Mouse (Mus musculus): ENCODE measurements at regions not wholly inside any gene's neighbourhood (a gene's known extent, or its start where the extent isn't known, plus 50 kb on each side); places are given as distances from the start of the nearest gene placed in this dataset.
"Not testable (repeated sequence)": the region's sequence is repeated elsewhere in the genome, so short reads cannot be mapped to it uniquely, and the experiment has no call there.

DNA sequence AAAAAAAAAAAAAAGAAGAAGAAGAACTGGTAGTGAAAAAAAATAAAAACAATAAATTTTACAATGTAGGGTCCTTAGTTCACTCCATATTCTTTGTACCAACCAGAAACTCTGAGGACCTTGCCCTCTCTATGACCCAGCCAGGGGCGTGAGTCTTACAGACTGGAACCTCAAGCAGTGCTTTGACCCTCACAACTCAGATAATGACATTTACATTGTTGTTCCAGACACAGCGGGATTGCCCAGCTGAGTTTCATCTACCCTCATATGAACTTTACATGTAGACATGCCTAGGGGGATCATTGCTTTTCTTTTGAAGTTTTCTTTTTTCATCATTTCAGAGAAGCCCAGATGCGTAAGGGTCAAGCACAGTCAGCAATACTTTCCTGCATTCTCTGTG, 1496.6 kb upstream of the 4931417E11Rik start:
- H3K9ac ChIP-seq (replicated peaks), result no peak overlapping the region
- no peak overlapping the region for H3K4me3 ChIP-seq (replicated peaks)
- H3K9me3 ChIP-seq, result no peaks in the 10 kb centered on the region
- H3K27me3 ChIP-seq, result no peaks in the 10 kb centered on the region
- WGBS, result 75% methylated on average over 3 of the region's 3 CpGs
- no peak overlapping the region for H3K4me2 ChIP-seq (replicated peaks)
- ATAC-seq, result peak; percentile 63
- H3K36me3 ChIP-seq, result no peaks in the 10 kb centered on the region
- H3K27ac ChIP-seq, result no peak overlapping the region
- H3K4me1 ChIP-seq (replicated peaks), result no peaks in the 10 kb centered on the region

DNA sequence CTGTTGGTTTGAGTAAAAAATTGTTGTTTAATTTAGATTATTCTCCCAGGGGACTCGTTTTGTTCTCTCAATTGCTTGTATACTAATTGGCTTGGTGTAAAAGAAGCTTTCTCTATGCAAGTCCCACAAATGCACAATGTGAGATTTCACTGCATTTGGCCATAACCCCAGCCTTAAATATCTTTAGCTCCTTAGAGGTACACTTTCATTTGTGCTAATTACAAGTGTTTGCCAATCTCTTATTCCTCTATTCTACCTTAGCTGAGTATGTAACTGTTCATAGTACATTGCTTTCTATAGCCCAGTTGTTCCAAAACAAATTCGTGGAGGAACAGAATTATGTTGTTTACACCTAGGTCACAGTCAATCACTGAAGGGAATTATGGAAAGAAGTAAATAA, 1459.0 kb upstream of the 4931417E11Rik start:
- H3K4me1 ChIP-seq (replicated peaks), result no peaks in the 10 kb centered on the region
- ATAC-seq, result no peak
- H3K27ac ChIP-seq, result no peak overlapping the region
- no peaks in the 10 kb centered on the region for H3K36me3 ChIP-seq
- H3K4me3 ChIP-seq (replicated peaks), result no peak overlapping the region
- H3K9ac ChIP-seq (replicated peaks), result no peak overlapping the region
- WGBS, result 62% methylated on average over 2 of the region's 2 CpGs
- H3K4me2 ChIP-seq (replicated peaks), result no peak overlapping the region
- no peaks in the 10 kb centered on the region for H3K27me3 ChIP-seq
- H3K9me3 ChIP-seq, result no peaks in the 10 kb centered on the region

DNA sequence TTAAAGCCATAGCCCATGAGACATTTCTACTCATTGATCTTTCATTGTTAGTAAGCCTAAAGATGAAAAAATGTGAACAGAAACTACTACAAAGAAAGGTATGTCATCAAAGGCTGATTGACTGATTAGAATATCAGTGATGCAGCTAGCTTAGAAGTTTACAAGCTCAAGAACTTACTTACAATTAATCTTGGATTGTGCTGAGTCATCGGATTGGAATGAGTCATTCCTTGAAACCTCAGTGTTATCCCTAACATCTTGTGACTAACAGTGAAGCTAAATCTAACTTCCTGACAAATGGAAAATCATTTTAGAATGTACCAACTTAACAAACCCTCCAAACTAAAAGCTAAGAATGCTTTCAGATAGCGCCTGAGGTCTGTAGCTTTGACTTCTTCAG, 1434.1 kb upstream of the 4931417E11Rik start:
- Histone ChIP-seq H3K27me3 (no peaks in the 10 kb centered on the region), H3K4me2 (replicated peaks) (no peak overlapping the region), H3K36me3 (no peaks in the 10 kb centered on the region), H3K4me1 (replicated peaks) (no peaks in the 10 kb centered on the region), H3K9ac (replicated peaks) (no peak overlapping the region), H3K9me3 (no peaks in the 10 kb centered on the region), H3K4me3 (replicated peaks) (no peak overlapping the region), H3K27ac (no peak overlapping the region)
- WGBS, result 94% methylated on average over 2 of the region's 2 CpGs
- ATAC-seq, result no peak

DNA sequence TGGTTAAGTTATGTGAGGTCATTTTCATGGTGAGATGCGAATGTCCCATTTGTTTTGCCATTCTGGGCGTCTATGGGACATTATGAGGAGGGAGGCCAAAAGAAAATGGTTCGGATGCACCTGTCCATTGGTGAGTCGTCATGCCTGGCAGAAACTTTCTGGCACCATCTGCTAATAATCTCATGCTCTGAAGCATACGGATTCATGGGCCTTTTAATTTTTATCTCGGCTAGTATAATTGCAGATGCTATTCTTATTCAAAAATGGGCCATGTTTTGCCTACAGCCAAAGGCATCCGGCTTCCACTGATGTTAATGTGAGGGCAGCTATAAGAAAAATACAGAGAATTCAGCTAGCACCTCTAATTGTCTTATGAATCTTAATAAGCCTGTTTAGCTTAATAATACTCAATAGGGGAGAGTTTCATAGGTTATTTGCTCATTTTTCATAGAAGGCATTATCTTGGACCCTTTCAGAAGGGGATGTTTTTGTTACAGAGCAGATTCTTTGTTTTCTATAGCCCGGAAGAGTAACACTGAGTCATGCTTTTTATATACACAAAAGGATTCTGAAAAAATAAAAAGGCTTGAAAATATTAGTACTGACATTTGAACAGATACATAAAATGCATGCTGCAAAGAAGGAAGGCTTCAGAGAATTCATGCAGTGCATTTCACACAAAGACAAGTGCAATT, 1401.3 kb upstream of the 4931417E11Rik start:
- Histone ChIP-seq H3K4me3 (replicated peaks) (no peak overlapping the region), H3K9ac (replicated peaks) (no peak overlapping the region), H3K36me3 (no peaks in the 10 kb centered on the region), H3K27ac (peak overlapping the region; percentile 39; the same call in 1 of the 2 replicates), H3K4me2 (replicated peaks) (no peak overlapping the region), H3K27me3 (no peaks in the 10 kb centered on the region), H3K4me1 (replicated peaks) (0 out of 2 replicates have a peak, but pooled peaks cover 4% of the 10 kb centered on the region), H3K9me3 (no peaks in the 10 kb centered on the region)
- WGBS, result 60% methylated on average over 8 of the region's 8 CpGs
- ATAC-seq, result peak; percentile 27; the same call in 1 of the 2 replicates

DNA sequence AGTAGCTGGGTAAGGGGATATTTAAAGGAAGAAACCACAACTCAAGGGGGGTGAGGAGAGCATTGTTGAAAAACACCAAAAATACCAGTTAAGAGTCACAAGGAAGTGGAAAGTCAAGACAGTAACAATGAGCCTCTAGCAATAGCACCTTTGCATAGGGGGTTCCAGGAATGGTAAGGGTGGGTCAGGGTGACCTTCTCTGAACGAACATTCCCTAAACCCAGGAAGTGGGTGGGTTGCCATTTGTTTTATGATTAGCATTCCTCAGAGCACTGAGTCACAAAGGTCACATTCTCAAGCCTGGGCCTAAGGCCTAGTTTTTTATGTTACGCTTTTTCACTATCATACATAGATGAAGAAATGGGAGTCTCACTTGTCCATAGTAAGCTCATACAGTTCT, 1351.2 kb upstream of the 4931417E11Rik start:
- H3K27ac ChIP-seq; H3K9ac ChIP-seq (replicated peaks); H3K4me2 ChIP-seq (replicated peaks); H3K36me3 ChIP-seq; H3K4me1 ChIP-seq (replicated peaks); H3K9me3 ChIP-seq; H3K27me3 ChIP-seq; ATAC-seq; H3K4me3 ChIP-seq (replicated peaks): not testable (repeated sequence)
- WGBS, result 83% methylated on average over 2 of the region's 2 CpGs
